Mouse (Mus musculus): ENCODE measurements at regions not wholly inside any gene's neighbourhood (a gene's known extent, or its start where the extent isn't known, plus 50 kb on each side); places are given as distances from the start of the nearest gene placed in this dataset.

GRCm38 (mm10) chr10:60884806-60885205 lies 53.4 kb upstream of the Unc5b start:
- no peak overlapping the region for H3K4me3 ChIP-seq (replicated peaks; ENCODE audit: extremely low read depth, low read depth, low read length)
- no peak for TF ChIP-seq CTCF (IDR thresholded peaks at IDR 0.05; ENCODE audit: insufficient read depth, low read length)
- peaks cover 4% of the 10 kb centered on the region; the same call in 1 of the 2 replicates for H3K4me1 ChIP-seq (ENCODE audit: control insufficient read depth, insufficient read depth, low read length)
- WGBS: 92% methylated on average over 5 of the region's 5 CpGs
- DNase-seq: no peak

Measured in lung, adult 2 months (tissue).